Mouse (Mus musculus): Measurements from ENCODE around the gene Sympk. TPM values are rescaled to one million over a fixed set of nuclear protein-coding genes. Genes with fewer than 3 reads are reported as not detected.
A peak's percentile ranks its signal among the peaks of the same experiment; 100 is the strongest.

Gene Sympk
- polyA plus RNA-seq, 1 experiment from 2014 or later = 46.3 TPM

DNA sequence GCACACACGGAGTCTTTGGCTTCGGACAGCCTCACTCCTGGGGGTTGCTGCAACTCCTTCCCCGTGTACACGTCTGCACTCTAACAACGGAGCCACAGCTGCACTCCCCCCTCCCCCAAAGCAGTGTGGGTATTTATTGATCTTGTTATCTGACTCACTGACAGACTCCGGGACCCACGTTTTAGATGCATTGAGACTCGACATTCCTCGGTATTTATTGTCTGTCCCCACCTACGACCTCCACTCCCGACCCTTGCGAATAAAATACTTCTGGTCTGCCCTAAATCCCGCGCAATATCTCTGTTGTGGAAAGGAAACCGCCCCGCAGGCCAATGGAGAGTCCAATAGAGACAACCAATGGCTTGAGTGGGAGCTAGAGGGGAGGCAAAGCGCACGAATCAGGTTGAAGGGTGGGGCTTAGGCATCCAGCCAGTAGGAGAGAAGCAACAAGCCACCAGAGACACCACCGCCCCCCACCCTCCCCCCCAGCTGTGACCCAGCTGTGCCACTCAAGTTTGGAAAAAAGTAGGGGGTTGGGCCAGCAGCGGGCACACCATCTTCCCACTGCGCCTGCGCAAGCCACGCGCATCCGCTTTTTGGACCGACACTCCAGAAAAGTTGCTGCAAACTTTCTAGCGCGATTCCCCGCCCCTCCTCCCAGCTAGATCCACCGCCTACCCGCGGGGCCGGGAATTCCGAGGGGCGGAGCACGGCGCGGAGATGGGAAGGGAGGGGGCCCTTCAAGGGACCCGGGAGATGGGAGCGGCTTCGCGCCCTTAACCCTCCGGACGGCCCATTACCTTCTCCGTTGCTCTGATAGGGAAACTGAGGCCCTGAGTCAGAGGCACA lies 69.6 kb downstream of the Sympk start:
- Histone ChIP-seq H3K27me3 (ENCODE audit: poor library complexity, severe bottlenecking) (peaks cover 28% of the 10 kb centered on the region), H3K36me3 (replicated peaks) (peaks cover 50% of the 10 kb centered on the region), H3K4me3 (peak overlapping the region; percentile 87), H3K9me3 (no peaks in the 10 kb centered on the region), H3K27ac (peak overlapping the region; percentile 97), H3K4me1 (peaks cover 71% of the 10 kb centered on the region)
- under 1% methylated on average over 45 of the region's 45 CpGs for WGBS
- peak; percentile 99 for DNase-seq (ENCODE audit: extremely low spot score, low spot score)

GRCm38 (mm10) chr7:19094471-19094825 lies 70.3 kb downstream of the Sympk start, which contains the start of gene Six5:
TSS of gene Six5 (plus strand) at chr7:19094594.
- H3K36me3 ChIP-seq (replicated peaks) = peaks cover 44% of the 10 kb centered on the region

GRCm38 (mm10) chr7:19094826-19095750 lies 70.9 kb downstream of the Sympk start:
- H3K27ac ChIP-seq = peak overlapping the region; percentile 97
- peak overlapping the region; percentile 87 for H3K4me3 ChIP-seq
- peaks cover 72% of the 10 kb centered on the region for H3K4me1 ChIP-seq
- H3K36me3 ChIP-seq (replicated peaks) = peaks cover 37% of the 10 kb centered on the region
- no peaks in the 10 kb centered on the region for H3K9me3 ChIP-seq
- peak; percentile 65 for DNase-seq (ENCODE audit: extremely low spot score, low spot score)
- peaks cover 24% of the 10 kb centered on the region for H3K27me3 ChIP-seq (ENCODE audit: poor library complexity, severe bottlenecking)
- WGBS = under 1% methylated on average over 87 of the region's 87 CpGs

More at GRCm38 (mm10) chr7:19094471-19094825, 70.3 kb downstream of the Sympk start, which contains the start of gene Six5:
- DNase-seq (ENCODE audit: extremely low spot score, low spot score) = no peak
- peaks cover 28% of the 10 kb centered on the region for H3K27me3 ChIP-seq (ENCODE audit: poor library complexity, severe bottlenecking)
- H3K4me3 ChIP-seq = peak within 1 kb of the TSS; percentile 87
- peaks cover 72% of the 10 kb centered on the region for H3K4me1 ChIP-seq
- peak within 1 kb of the TSS; percentile 97 for H3K27ac ChIP-seq
- no peaks in the 10 kb centered on the region for H3K9me3 ChIP-seq
- 0% methylated on average over 26 of the region's 36 CpGs for WGBS

GRCm38 (mm10) chr7:19095751-19096110 lies 71.6 kb downstream of the Sympk start:
- H3K27ac ChIP-seq = peak overlapping the region; percentile 97

GRCm38 (mm10) chr7:19096421-19096976 lies 72.3 kb downstream of the Sympk start:
- WGBS = 55% methylated on average over 5 of the region's 5 CpGs
- Histone ChIP-seq H3K27me3 (ENCODE audit: poor library complexity, severe bottlenecking) (peaks cover 10% of the 10 kb centered on the region), H3K4me3 (peak overlapping the region; percentile 87), H3K4me1 (peaks cover 66% of the 10 kb centered on the region), H3K36me3 (replicated peaks) (peaks cover 23% of the 10 kb centered on the region), H3K9me3 (no peaks in the 10 kb centered on the region), H3K27ac (peak overlapping the region; percentile 97)
- no peak for DNase-seq (ENCODE audit: extremely low spot score, low spot score)

More at GRCm38 (mm10) chr7:19095751-19096110, 71.6 kb downstream of the Sympk start:
- Histone ChIP-seq H3K27me3 (ENCODE audit: poor library complexity, severe bottlenecking) (peaks cover 18% of the 10 kb centered on the region), H3K4me3 (peak overlapping the region; percentile 87), H3K4me1 (peaks cover 72% of the 10 kb centered on the region), H3K9me3 (no peaks in the 10 kb centered on the region), H3K36me3 (replicated peaks) (peaks cover 31% of the 10 kb centered on the region)
- peak; percentile 76 for DNase-seq (ENCODE audit: extremely low spot score, low spot score)
- 0% methylated on average over 19 of the region's 19 CpGs for WGBS

DNA sequence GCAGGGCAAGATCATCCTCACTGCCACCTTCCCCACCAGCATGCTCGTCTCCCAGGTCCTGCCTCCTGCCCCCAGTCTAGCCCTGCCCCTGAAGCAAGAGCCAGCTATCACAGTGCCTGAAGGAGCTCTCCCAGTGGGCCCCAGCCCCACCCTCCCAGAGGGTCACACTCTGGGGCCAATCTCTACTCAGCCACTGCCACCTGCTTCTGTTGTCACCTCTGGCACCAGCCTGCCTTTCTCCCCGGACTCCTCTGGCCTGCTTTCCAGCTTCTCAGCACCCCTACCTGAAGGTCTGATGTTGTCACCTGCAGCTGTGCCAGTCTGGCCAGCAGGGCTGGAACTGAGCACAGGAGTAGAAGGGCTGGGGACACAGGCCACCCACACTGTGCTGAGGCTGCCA lies 73.0 kb downstream of the Sympk start:
- no peak for DNase-seq (ENCODE audit: extremely low spot score, low spot score)
- 71% methylated on average over 2 of the region's 2 CpGs for WGBS
- peaks cover 3% of the 10 kb centered on the region for H3K27me3 ChIP-seq (ENCODE audit: poor library complexity, severe bottlenecking)
- peaks cover 17% of the 10 kb centered on the region for H3K36me3 ChIP-seq (replicated peaks)
- peaks cover 59% of the 10 kb centered on the region for H3K4me1 ChIP-seq
- H3K9me3 ChIP-seq = no peaks in the 10 kb centered on the region
- peak overlapping the region; percentile 87; the same call in 1 of the 2 replicates for H3K4me3 ChIP-seq
- peak overlapping the region; percentile 13; the same call in 1 of the 2 replicates for H3K27ac ChIP-seq

- Histone ChIP-seq H3K36me3 (replicated peaks) (peaks cover 17% of the 10 kb centered on the region), H3K27ac (no peak overlapping the region; the same call in 1 of the 2 replicates), H3K27me3 (ENCODE audit: poor library complexity, severe bottlenecking) (no peaks in the 10 kb centered on the region), H3K9me3 (no peaks in the 10 kb centered on the region), H3K4me1 (peaks cover 53% of the 10 kb centered on the region), H3K4me3 (peak overlapping the region; percentile 87; the same call in 1 of the 2 replicates)
- no peak for DNase-seq (ENCODE audit: extremely low spot score, low spot score)
Observed at GRCm38 (mm10) chr7:19097863-19098262, 73.7 kb downstream of the Sympk start.

DNA sequence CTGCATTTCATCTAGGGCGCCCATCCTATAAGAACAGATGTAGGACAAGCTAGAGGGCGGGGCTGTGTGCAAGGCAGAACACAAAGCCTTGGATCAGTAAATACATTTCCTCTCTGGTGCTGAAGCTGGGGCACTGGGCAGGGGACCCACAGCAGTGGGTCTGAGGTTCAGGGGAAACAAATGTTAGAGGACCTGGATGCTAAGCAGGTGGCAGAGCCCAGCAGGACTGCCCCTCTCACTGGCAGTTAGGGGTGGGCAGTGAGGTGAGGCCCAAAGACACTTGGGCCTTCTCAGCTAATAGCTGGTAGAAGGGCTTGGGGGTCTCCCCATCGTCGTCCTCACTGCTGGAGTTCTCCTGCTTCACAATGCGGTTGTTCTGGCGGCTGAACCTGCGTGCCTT lies 74.6 kb downstream of the Sympk start:
- Histone ChIP-seq H3K36me3 (replicated peaks) (peaks cover 17% of the 10 kb centered on the region), H3K27ac (no peak overlapping the region), H3K4me1 (peaks cover 43% of the 10 kb centered on the region), H3K4me3 (no peak overlapping the region), H3K27me3 (ENCODE audit: poor library complexity, severe bottlenecking) (no peaks in the 10 kb centered on the region), H3K9me3 (no peaks in the 10 kb centered on the region)
- 57% methylated on average over 7 of the region's 7 CpGs for WGBS
- DNase-seq (ENCODE audit: extremely low spot score, low spot score) = no peak

DNA sequence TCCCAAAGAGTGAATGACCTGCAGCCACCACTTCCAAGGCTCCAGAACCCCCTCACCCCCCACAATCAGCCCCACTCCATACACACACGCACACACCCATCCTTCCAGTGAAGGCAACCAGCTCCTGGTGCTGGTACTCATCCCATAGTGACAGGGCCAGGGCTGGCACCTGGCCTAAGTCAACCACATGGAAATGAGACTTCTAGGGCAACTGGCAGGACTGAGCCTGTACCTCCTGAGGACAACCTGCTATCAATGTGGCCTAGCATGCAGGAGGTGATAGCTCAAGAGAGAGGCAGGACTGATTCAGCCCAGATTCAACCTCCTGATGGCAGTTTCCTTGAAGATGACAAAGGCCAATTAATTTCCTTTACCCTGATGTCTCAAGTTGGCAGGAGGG lies 76.1 kb downstream of the Sympk start:
- 86% methylated on average over 1 of the region's 1 CpGs for WGBS
- Histone ChIP-seq H3K4me3 (no peak overlapping the region), H3K27ac (no peak overlapping the region), H3K27me3 (ENCODE audit: poor library complexity, severe bottlenecking) (no peaks in the 10 kb centered on the region), H3K36me3 (replicated peaks) (peaks cover 17% of the 10 kb centered on the region), H3K9me3 (no peaks in the 10 kb centered on the region), H3K4me1 (peaks cover 34% of the 10 kb centered on the region)
- DNase-seq (ENCODE audit: extremely low spot score, low spot score) = no peak

- Histone ChIP-seq H3K9me3 (no peaks in the 10 kb centered on the region), H3K27ac (no peak overlapping the region), H3K4me3 (no peak overlapping the region), H3K36me3 (replicated peaks) (no peaks in the 10 kb centered on the region), H3K4me1 (peaks cover 2% of the 10 kb centered on the region), H3K27me3 (ENCODE audit: poor library complexity, severe bottlenecking) (no peaks in the 10 kb centered on the region)
- DNase-seq (ENCODE audit: extremely low spot score, low spot score) = no peak
Observed at GRCm38 (mm10) chr7:19103741-19104140, 79.6 kb downstream of the Sympk start.
